Mouse (Mus musculus) cerebellum, adult 18-20 months (tissue): ENCODE results near the gene Utp14a.
"Not testable (repeated sequence)": the region's sequence is repeated elsewhere in the genome, so short reads cannot be mapped to it uniquely, and the experiment has no call there.

Source experiments
- DNase-seq, 2 experiments: peaks; one replicate each; pipeline ENCODE4 v3.0.0; 2021

Gene Utp14a

GRCm38 (mm10) chrX:48256468-48257007 lies at the start of gene Utp14a:
Gene Utp14a (plus strand): TSS chrX:48256862.
- DNase-seq: peak; percentile 95

- DNase-seq: peak; percentile 45 to 54
These were observed 48.7 kb upstream of the Utp14a start for GRCm38 (mm10) chrX:48207761-48208487.

- DNase-seq: peak; percentile 83 to 86
These were observed 48.0 kb upstream of the Utp14a start, which contains the start of gene Zdhhc9 for GRCm38 (mm10) chrX:48208519-48209185. Gene Zdhhc9 (minus strand): TSS chrX:48208878.

- not testable (repeated sequence) for DNase-seq
These were observed 46.9 kb upstream of the Utp14a start for GRCm38 (mm10) chrX:48209746-48210145.

GRCm38 (mm10) chrX:48219468-48219867 lies 37.2 kb upstream of the Utp14a start:
- no peak for DNase-seq

- DNase-seq: no peak
These were observed 34.0 kb upstream of the Utp14a start for GRCm38 (mm10) chrX:48222706-48223105.

- no peak for DNase-seq
These were observed 30.4 kb upstream of the Utp14a start for GRCm38 (mm10) chrX:48226225-48226624.

- DNase-seq: no peak
These were observed 22.2 kb upstream of the Utp14a start for GRCm38 (mm10) chrX:48234417-48234816.

- DNase-seq: peak; percentile 10 to 38
These were observed 733 bp upstream of the Utp14a start for GRCm38 (mm10) chrX:48255830-48256428.

- DNase-seq: peak; percentile 4 to 24
These were observed 349 bp downstream of the Utp14a start for GRCm38 (mm10) chrX:48257011-48257410.

- no peak for DNase-seq
These were observed 15.0 kb downstream of the Utp14a start for GRCm38 (mm10) chrX:48271671-48272070.

- DNase-seq: no peak
These were observed 18.0 kb downstream of the Utp14a start for GRCm38 (mm10) chrX:48274634-48275033.

- DNase-seq: peak; percentile 45 to 48
These were observed 21.4 kb downstream of the Utp14a start for GRCm38 (mm10) chrX:48278103-48278502.

- peak in 1 of 2 experiments; percentile 90 for DNase-seq
These were observed 27.8 kb downstream of the Utp14a start for GRCm38 (mm10) chrX:48284386-48285005.

- DNase-seq: peak; percentile 78 to 80
These were observed 28.5 kb downstream of the Utp14a start for GRCm38 (mm10) chrX:48285006-48285650.

GRCm38 (mm10) chrX:48285651-48286021 lies 29.0 kb downstream of the Utp14a start:
- DNase-seq: peak in 1 of 2 experiments; percentile 60

GRCm38 (mm10) chrX:48286488-48286887 lies 29.8 kb downstream of the Utp14a start:
- peak; percentile 8 to 17 for DNase-seq

GRCm38 (mm10) chrX:48288008-48288407 lies 31.3 kb downstream of the Utp14a start:
- no peak for DNase-seq

GRCm38 (mm10) chrX:48291413-48291812 lies 34.8 kb downstream of the Utp14a start:
- no peak for DNase-seq

- DNase-seq: no peak
These were observed 48.7 kb downstream of the Utp14a start for GRCm38 (mm10) chrX:48305356-48305755.

- DNase-seq: no peak
These were observed 54.2 kb downstream of the Utp14a start for GRCm38 (mm10) chrX:48310706-48311517.

- DNase-seq: no peak
These were observed 55.1 kb downstream of the Utp14a start for GRCm38 (mm10) chrX:48311727-48312126.
